Mouse (Mus musculus) midbrain, embryonic 11.5 days (tissue): ENCODE results near the gene Plg. TPM values are rescaled to one million over a fixed set of nuclear protein-coding genes. Genes with fewer than 3 reads are reported as not detected.

Experiments
- ATAC-seq: fragments of 200-750 bp; cut with Nextera tagmentation; 2 replicates; pipeline ENCODE4 v1.8.0; 2017; ENCODE audit warnings: moderate TSS enrichment, moderate library complexity; ENCODE audit not compliant: low FRiP score
- DNase-seq: peaks from one replicate; pipeline ENCODE4 v3.0.0; 2015; ENCODE audit warnings: low spot score; ENCODE audit errors: missing footprints
- H3K27ac ChIP-seq: fragments of 300-500 bp; sonication (generic); 2 replicates; pipeline ENCODE4 v1.5.1; 2014; ENCODE audit warnings: low read depth, low read length
- H3K27me3 ChIP-seq: fragments of 300-500 bp; sonication (generic); 2 replicates; pipeline ENCODE4 v1.6.1; 2014; ENCODE audit warnings: mild to moderate bottlenecking, low read length, moderate library complexity, mixed read lengths; ENCODE audit not compliant: control insufficient read depth, insufficient read depth
- H3K36me3 ChIP-seq: fragments of 300-500 bp; sonication (generic); 2 replicates; pipeline ENCODE4 v1.6.1; 2014; ENCODE audit warnings: mild to moderate bottlenecking, low read length, moderate library complexity, mixed read lengths; ENCODE audit not compliant: control insufficient read depth, insufficient read depth
- H3K4me1 ChIP-seq: fragments of 300-500 bp; sonication (generic); 2 replicates; pipeline ENCODE4 v1.6.1; 2014; ENCODE audit warnings: low read length; ENCODE audit not compliant: control insufficient read depth, insufficient read depth
- H3K4me2 ChIP-seq: fragments of 300-500 bp; sonication (generic); 2 replicates; pipeline ENCODE4 v1.6.1; 2014; ENCODE audit warnings: mild to moderate bottlenecking, moderate library complexity
- H3K4me3 ChIP-seq: fragments of 300-500 bp; sonication (generic); 2 replicates; pipeline ENCODE4 v1.5.1; 2014; ENCODE audit warnings: low read depth, low read length
- H3K9ac ChIP-seq: fragments of 300-500 bp; sonication (generic); 2 replicates; pipeline ENCODE4 v1.6.1; 2014; ENCODE audit warnings: low read length
- H3K9me3 ChIP-seq: fragments of 300-500 bp; sonication (generic); 2 replicates; pipeline ENCODE4 v1.6.1; 2016; ENCODE audit warnings: low read length; ENCODE audit not compliant: control insufficient read depth
- WGBS: fragments of 180-500 bp; shearing (Covaris S2); extraction: QIAGEN DNeasy Blood & Tissue Kit; methylation state at CpG from one replicate; pipeline ENCODE4 v1.1.7; 2014; 5-methylcytosine and 5-hydroxymethylcytosine counted together
- polyA plus RNA-seq: library from polyadenylated mRNA; unstranded; fragments of >200 nt; fragmentation: Nextera tagmentation; extraction: Ambion mirVana; gene quantifications from 2 replicates; pipeline ENCODE4 v1.2.1, GENCODE M21; 2014

The Plg gene
- polyA plus RNA-seq: 0.06 TPM in 1 of 2 replicates, not detected in the other

DNA sequence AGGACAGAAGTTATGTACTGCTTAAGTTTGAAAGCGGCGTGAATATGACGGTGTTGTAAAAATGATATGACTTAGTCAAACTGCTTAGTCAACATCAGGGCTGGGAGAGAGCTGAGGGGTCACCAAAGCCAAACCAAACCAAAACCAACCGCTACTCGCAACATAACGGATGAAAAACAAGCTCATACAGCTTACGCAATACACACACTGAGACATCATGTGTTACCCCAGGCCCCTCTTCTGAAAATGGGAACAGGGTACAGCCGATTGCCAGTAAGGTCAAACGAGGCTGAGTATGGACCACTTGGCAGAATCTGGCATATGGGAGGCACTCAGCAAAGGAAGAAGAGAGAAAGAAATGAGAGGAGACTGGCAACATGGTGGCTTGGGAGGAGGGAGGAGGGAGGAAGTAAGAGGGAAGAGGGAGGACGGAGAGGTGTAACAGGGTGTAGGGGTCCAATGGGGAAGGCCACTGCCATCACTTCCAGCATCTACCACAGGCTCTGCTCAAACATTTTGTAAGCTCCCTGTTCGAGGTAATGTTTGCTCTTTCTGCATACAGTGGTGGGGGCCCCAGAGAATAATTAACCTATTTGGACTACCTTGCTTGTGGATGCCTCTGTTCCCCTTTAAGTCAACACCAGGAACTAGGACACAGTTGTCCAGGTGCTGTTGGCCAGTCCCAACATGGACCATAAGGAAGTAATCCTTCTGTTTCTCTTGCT, at the start of gene Plg:
Plg (plus strand) TSS at position 628 of the 725 bp plus-strand sequence.
- H3K36me3 ChIP-seq: no peaks in the 10 kb centered on the region
- no peaks in the 10 kb centered on the region for H3K4me1 ChIP-seq
- 92% methylated on average over 11 of the region's 11 CpGs for WGBS
- no peak within 1 kb of the TSS for H3K4me2 ChIP-seq
- no peak for ATAC-seq
- no peaks in the 10 kb centered on the region for H3K9me3 ChIP-seq
- H3K9ac ChIP-seq: no peak within 1 kb of the TSS
- no peak within 1 kb of the TSS for H3K27ac ChIP-seq
- no peak within 1 kb of the TSS for H3K4me3 ChIP-seq
- no peaks in the 10 kb centered on the region for H3K27me3 ChIP-seq
- DNase-seq: no peak

DNA sequence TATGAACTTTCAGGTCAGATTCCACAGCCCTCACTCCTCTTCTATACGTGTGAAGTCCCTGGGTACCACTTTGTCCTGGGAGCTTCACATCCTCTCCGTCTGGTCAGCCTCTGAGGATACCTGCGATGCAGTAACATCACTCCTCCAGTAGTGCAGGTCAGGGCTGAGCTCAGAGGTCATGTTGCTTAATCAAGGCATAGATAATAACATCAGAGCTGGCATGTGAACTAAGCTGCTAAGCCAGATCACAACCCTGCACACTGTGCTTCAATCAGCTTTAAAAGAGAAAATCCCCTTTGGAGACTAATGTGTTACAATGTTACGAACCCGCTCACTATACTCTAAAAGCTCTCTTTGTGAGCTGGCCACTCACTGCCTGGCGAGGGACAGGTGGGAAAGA, 43.3 kb upstream of the Plg start:
- H3K27ac ChIP-seq: no peak overlapping the region
- DNase-seq (no peak), ATAC-seq (no peak)
- no peaks in the 10 kb centered on the region for H3K27me3 ChIP-seq
- no peaks in the 10 kb centered on the region for H3K36me3 ChIP-seq
- H3K9ac ChIP-seq: no peak overlapping the region
- no peaks in the 10 kb centered on the region for H3K4me1 ChIP-seq
- H3K4me3 ChIP-seq: no peak overlapping the region
- H3K9me3 ChIP-seq: no peaks in the 10 kb centered on the region
- WGBS: 38% methylated on average over 6 of the region's 6 CpGs
- no peak overlapping the region for H3K4me2 ChIP-seq

DNA sequence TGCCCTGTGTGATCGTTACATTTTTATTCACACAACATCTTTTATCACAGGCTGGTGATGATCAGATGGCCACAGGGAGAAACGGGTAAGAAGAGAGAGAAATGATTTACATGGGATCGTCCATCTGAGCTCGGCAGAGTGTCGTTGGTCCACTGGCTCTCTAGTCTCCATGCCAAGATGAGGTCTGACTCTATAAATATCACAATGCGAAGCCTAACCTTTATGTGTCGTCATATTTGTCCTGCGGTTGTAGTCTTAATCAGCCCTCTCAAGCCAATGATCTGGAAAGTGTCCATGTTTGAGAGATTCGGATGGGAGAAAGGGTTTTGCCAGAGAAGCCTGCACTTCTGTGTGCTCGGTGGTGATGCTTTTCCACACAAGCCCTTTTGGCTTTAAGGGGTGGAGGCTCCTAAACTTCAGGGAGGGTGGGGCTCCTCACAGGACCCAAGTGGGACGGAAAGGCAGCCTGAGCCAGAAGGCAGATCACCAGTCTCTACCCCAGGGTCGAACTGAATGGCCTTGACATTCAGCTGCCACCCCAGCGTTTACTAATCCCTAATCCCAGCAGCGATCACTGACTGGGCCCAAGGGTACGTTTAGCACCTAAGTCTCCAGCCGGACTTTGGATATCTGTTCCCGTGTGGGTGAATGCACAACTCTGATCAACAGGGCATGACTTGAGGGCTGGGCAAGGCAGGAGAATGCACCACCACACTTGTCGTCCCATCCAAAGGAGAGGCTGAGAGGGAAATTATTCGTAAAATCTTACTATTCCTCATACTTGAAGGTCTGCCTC, 42.1 kb upstream of the Plg start:
- 80% methylated on average over 19 of the region's 19 CpGs for WGBS
- H3K27ac ChIP-seq: no peak overlapping the region
- H3K27me3 ChIP-seq: no peaks in the 10 kb centered on the region
- no peak overlapping the region for H3K4me2 ChIP-seq
- no peak overlapping the region for H3K4me3 ChIP-seq
- no peak overlapping the region for H3K9ac ChIP-seq
- DNase-seq (no peak), ATAC-seq (no peak)
- no peaks in the 10 kb centered on the region for H3K36me3 ChIP-seq
- H3K4me1 ChIP-seq: no peaks in the 10 kb centered on the region
- no peaks in the 10 kb centered on the region for H3K9me3 ChIP-seq

DNA sequence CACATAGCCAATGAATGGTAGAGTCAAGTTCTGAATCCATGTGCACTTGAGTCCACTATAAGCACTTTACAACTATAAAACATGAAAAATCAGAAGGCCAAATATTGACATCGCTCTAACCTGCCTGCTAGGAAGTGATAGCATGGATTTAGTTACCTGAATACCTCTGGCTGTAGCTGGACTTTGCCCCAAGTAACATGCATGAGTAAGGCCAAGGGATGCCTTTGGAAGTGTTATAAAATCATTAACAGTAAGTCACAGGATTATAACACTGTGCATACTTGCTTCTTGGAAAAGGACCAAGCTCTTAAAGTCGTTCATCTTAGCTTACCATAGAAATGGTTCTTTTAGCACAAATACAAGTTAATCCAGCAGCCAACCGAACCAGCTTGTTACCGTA, 41.3 kb upstream of the Plg start:
- no peak overlapping the region for H3K9ac ChIP-seq
- no peak overlapping the region for H3K4me3 ChIP-seq
- no peaks in the 10 kb centered on the region for H3K9me3 ChIP-seq
- H3K4me1 ChIP-seq: no peaks in the 10 kb centered on the region
- WGBS: 78% methylated on average over 4 of the region's 4 CpGs
- ATAC-seq (no peak), DNase-seq (no peak)
- no peak overlapping the region for H3K4me2 ChIP-seq
- no peaks in the 10 kb centered on the region for H3K27me3 ChIP-seq
- H3K27ac ChIP-seq: no peak overlapping the region
- no peaks in the 10 kb centered on the region for H3K36me3 ChIP-seq

DNA sequence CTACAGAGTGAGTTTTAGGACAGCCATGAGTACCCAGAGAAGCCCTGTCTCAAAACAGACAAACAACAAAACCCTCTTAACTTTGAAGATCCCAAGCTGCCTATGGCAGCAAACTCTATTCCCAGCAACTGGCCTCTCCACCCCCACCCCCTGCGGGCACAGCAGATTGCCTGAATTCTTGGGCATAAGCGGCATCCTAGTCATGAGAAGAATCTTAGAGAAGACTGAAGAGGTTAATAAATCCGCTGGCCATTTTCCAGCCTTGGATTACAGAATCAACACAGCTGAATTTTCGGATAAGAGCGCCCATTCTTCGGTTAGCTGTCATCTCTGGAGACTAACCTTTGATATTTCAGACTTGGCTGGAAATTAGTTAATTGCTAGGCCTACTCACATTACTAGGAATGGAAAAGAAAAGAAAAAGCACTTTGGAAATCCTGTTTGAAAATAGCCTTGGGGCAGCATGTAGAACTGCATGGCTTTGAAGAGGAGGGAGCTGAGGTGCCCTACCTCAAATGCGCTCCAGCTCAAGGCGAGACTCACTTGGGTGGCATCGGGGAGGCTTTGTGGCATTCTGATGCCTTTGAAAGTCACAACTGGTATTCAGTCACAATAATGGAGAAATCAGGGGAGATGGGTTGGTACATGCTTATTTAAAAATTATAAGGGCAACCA, 34.6 kb upstream of the Plg start:
- H3K36me3 ChIP-seq: no peaks in the 10 kb centered on the region
- DNase-seq: no peak
- no peak overlapping the region for H3K9ac ChIP-seq
- H3K4me3 ChIP-seq: no peak overlapping the region
- no peak overlapping the region for H3K27ac ChIP-seq
- no peaks in the 10 kb centered on the region for H3K27me3 ChIP-seq
- 81% methylated on average over 9 of the region's 9 CpGs for WGBS
- H3K4me2 ChIP-seq: no peak overlapping the region
- H3K4me1 ChIP-seq: no peaks in the 10 kb centered on the region
- no peak for ATAC-seq
- H3K9me3 ChIP-seq: no peaks in the 10 kb centered on the region

DNA sequence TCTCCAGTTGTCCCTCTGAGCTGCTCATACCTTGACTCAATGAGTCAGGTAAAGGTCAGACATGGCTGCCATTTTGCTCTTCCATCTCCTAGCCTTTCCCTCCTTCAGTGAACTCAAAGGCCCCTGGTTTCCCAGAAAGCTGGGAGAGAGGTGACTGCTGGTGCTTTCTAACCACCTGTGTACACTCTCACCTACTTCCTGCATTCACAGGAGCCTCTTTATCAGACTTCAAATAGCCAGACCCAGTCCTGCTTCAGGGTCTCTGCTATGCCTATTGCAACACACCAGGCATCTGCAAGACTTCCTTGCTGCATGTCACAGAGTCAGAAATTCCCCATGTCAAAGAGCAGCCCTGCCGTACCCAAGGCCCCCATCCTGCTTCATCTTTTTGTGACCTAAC, 30.9 kb upstream of the Plg start:
- Histone ChIP-seq H3K4me3 (no peak overlapping the region), H3K27ac (no peak overlapping the region), H3K27me3 (no peaks in the 10 kb centered on the region), H3K4me2 (no peak overlapping the region), H3K4me1 (no peaks in the 10 kb centered on the region; the same call in 1 of the 2 replicates), H3K9ac (no peak overlapping the region), H3K9me3 (no peaks in the 10 kb centered on the region), H3K36me3 (no peaks in the 10 kb centered on the region)
- ATAC-seq (no peak), DNase-seq (no peak)
- WGBS: 90% methylated on average over 1 of the region's 1 CpGs

DNA sequence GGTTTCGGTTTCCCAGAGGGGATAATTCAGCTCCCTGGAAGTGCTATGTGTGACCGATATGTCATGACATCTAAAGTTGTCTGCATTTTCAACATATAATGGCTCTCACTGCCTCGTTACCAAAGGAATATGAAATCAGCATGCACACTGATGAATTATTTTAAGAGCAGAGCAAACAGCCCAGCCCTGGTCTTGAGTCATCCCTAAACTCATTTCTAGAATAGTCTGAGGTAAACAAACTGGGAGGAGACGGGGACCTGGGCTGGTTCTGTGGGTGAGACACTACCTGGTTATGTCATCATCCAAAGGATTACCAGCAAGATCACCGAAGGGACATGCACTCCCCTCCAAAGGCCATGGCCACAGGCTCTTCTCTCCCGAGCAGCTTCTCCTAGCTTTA, 26.8 kb upstream of the Plg start:
- Histone ChIP-seq H3K9me3 (no peaks in the 10 kb centered on the region), H3K4me2 (no peak overlapping the region), H3K4me1 (peaks cover 3% of the 10 kb centered on the region; the same call in 1 of the 2 replicates), H3K27ac (no peak overlapping the region), H3K9ac (no peak overlapping the region), H3K27me3 (no peaks in the 10 kb centered on the region), H3K36me3 (no peaks in the 10 kb centered on the region), H3K4me3 (no peak overlapping the region)
- no peak for ATAC-seq
- DNase-seq: no peak
- 87% methylated on average over 6 of the region's 6 CpGs for whole genome bisulfite sequencing

DNA sequence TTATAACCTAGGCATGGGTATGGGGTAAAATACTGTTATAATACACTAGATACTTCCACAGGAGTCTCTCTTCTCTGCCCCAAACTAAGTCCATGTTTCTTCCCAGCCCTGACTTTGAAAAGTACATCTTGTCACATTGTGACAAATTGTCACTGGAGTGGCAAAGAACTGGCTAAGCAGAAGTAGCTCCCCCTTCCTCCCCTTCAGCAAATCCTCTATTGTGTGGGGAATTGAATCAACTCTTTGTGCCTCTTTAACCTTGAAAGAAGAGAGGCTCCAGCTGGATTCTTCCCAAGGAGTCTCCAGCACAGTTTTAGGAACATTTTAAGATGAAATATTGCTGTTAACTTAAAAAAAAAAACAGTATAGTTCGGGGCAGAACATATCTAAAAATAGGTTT, 25.6 kb upstream of the Plg start:
- no peak overlapping the region for H3K4me2 ChIP-seq
- ATAC-seq: no peak

DNA sequence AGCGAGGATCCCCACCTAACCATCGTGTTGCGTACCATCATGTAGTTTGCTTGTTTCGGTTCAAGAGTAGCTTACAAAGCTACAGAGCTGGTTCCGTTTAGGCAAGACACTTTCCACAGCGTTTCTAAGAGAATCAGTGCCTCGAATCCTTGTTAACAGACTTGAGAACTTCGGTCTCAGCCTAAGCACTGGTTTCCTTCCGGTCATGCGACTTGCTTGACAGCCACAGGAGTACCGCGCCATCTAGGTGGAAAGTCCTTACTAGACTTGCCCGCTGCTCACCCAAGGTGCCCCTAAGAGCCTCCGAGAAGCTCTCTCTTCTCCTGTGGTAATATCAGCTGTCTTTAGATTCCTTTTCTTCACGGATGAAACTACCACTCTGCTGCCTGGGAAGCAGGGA, 18.5 kb upstream of the Plg start:
- Histone ChIP-seq H3K9me3 (no peaks in the 10 kb centered on the region), H3K4me1 (no peaks in the 10 kb centered on the region), H3K27me3 (no peaks in the 10 kb centered on the region), H3K36me3 (no peaks in the 10 kb centered on the region), H3K9ac (no peak overlapping the region), H3K27ac (no peak overlapping the region), H3K4me3 (no peak overlapping the region), H3K4me2 (no peak overlapping the region)
- 85% methylated on average over 15 of the region's 15 CpGs for WGBS
- DNase-seq (no peak), ATAC-seq (no peak)

More for the DNA sequence above, 25.6 kb upstream of the Plg start:
- peaks cover 3% of the 10 kb centered on the region; the same call in 1 of the 2 replicates for H3K4me1 ChIP-seq
- H3K27ac ChIP-seq: no peak overlapping the region; the same call in 1 of the 2 replicates
- DNase-seq: no peak
- H3K9me3 ChIP-seq: no peaks in the 10 kb centered on the region
- H3K36me3 ChIP-seq: no peaks in the 10 kb centered on the region
- H3K9ac ChIP-seq: no peak overlapping the region
- WGBS: 63% methylated on average over 1 of the region's 1 CpGs
- H3K27me3 ChIP-seq: no peaks in the 10 kb centered on the region
- no peak overlapping the region for H3K4me3 ChIP-seq
